Mouse (Mus musculus) WW6 (cell line): ENCODE data around the gene Flt3l.
"Not testable (repeated sequence)": the region's sequence is repeated elsewhere in the genome, so short reads cannot be mapped to it uniquely, and the experiment has no call there.

Experiments used
- DNase-seq: peaks from one replicate; pipeline ENCODE4 v3.0.0-alpha.2; 2013; ENCODE audit warnings: low read depth, low spot score

Gene Flt3l

DNA sequence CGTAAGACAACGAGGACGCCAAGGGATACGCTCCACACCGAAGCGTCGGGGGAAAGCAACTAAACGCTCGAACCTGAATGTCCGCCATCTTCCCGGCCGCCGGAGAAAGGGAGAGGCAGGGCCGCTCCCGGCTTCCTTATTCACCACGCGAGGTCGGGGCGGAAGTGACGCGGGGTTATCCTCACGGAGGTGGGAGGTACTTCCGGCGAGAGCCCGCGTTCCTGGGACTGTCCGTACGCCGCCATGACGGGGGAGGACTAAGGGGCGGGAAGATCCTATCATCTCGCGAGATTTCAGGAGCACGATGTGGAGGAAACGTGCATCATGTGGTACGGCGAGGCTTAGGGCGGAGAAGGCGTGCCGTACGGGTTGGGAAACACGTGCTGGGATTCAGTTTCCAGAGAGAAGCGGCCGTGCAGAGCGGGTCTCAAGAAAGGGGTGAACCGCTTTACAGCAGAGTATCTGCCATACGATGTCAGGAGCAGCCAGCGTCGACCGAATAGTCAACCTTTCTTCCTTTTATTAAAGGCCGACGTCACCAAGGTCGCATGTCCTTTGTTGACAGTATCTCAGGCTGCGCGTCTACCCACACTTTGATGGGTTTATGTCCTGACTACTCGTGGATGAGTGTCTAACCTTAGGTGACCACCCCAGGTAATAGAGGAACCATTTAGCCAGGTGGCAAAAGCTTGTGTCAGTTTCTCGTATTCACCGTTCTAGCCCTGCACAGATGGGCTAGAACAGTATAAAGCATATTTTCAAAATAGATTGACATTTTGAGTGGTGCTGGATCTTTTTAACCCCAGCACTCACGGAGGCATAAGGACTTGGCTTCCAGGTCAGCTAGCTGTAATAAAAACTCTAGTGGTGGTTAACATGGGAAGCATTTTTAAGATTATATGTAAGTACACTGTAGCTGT lies 11.7 kb downstream of the Flt3l start, which contains the start of gene Rps11:
Gene Rps11 (minus strand): TSS at position 216 of the 920 bp plus-strand sequence.
- peak; percentile 95 for DNase-seq

DNA sequence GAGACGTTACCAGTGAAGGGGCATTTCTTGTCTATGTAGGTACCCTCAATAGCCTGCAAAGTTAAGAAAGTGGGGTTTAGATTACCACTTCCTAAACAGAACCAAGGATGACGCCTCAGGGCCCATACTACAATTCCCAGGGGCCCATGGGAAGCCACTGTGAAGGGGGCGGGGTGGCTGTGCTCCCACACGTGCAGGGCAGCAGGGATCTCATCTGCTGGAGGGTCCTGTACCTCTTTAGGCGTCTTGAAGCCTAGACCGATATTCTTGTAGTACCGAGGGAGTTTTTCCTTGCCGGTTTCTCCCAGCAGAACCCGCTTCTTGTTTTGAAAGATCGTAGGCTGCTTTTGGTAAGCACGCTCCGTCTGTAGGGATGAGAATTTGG lies 13.1 kb downstream of the Flt3l start:
- DNase-seq = no peak

DNA sequence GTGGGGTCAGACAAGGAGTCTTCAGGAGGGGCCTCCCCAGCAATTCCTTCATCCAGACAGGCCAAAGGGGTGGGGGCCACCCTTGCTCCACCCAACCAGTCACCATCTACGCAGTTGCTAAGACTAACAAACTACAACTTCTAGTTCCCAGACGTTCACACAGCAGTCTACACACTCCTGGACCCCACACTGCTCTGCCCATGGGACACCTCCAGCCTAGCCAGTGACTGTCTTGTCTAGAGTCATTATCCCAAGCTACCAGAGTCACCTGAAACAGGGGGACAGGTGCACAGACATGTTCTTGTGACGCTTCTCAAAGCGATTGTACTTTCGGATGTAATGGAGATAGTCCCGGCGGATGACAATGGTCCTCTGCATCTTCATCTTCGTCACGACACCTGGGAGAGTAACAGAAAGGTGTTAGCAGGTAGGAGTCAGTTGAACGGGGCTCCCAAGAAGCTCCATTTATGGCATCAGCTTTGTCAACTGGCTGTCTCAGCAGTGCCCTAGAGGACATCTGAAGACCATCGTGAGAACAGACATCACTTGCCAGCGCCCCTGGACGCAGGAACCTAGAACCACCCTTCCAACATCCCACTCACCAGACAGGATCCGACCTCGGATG lies 13.6 kb downstream of the Flt3l start:
- no peak for DNase-seq

DNA sequence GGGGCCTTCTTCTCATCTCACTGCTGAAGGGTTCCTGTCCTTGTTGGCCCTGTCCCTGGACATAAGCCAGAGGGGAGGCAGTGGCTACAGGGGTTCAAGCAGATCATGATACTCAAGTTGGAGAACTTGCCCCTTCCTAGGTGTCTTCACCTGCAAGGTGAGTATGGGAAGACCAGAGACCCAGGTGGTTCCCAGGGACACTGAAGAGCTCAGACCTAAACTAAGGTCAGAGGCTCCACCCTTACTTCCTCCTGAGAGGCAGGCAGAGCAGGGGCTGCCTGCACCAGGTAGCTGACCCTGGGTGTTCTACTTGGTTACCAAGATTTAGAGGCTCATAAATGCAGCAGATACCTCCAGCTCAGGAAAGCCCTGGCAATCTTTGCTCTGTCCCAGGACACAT lies 14.3 kb downstream of the Flt3l start:
- no peak for DNase-seq

DNA sequence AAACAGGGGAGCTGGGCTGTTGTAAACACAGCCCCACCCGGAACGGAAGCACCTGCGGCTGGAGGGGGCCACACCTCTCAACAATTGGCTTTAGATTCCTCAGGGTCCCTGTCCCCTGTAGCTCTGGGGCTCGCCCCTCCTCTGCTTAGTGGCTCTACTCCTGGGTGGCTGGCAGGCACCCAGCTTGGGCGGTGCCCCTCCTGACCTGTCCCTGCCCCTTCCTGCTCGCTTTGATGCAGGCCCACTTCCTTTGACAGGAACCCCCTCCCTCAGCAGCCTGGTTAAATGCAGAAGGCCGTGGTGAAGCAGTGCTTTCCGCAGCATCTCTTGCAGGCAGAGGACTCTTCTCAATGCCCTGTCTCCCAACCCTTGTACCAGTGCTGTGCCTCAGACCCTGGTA lies 14.8 kb downstream of the Flt3l start:
- no peak for DNase-seq

DNA sequence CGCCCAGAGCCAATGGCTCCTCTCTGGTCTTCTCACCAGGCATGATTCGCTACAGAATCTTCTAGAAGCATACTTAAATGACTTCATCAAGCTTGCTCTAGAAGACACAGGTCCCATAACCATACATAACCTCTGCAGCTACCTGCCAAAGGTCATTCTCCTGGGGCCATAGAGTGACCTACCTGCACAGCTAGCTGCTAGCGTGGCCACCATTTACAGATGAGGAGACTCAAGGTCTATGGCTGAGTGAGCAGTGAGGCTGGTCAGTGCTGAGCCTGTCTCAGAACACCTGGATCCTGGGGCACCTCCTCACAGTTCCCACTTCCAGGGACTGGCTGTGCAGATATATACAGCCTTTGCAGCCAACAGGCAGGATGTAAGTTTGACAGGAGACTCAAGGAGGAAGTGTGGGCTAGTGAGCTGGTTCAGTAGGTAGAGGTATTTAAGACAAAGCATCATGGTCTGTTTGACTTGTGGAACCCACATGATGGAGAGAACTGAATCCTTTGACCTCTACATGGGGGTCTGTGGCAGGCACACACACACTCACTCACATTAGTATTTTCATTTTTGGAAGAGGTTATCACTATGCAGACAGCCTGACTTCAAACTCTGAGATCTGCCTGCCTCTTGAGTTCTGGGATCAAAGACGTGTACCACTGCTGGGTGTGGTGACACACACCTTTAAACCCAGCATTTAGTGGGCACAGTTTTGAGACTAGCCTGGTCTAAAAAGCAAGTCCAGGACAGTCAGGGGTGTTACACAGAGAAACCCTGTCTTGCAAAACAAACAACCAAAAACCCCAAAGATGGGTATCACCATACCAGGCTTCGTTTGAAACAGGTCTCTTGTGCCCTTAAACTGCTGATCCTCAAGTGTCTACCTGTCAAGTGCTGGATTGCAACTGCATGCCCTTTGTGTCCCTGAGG lies 16.2 kb downstream of the Flt3l start:
- DNase-seq = no peak

DNA sequence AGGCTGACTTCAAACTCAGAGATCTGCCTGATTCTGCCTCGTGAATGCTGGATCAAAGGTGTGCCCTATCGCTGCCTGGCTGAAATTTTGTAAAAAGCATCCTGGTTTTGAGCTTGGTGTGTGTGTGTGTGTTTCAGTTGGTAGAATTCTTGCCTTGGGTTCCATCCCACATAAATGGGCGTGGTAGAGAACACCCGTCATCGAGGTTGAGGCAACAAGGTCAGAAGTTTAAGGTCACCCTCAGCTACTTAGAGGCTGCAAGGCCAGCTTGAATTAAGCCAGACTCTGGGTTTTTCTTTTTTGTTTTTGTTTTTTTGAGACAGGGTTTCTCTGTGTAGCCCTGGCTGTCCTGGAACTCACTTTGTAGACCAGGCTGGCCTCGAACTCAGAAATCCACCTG lies 17.9 kb downstream of the Flt3l start:
- DNase-seq = no peak

DNA sequence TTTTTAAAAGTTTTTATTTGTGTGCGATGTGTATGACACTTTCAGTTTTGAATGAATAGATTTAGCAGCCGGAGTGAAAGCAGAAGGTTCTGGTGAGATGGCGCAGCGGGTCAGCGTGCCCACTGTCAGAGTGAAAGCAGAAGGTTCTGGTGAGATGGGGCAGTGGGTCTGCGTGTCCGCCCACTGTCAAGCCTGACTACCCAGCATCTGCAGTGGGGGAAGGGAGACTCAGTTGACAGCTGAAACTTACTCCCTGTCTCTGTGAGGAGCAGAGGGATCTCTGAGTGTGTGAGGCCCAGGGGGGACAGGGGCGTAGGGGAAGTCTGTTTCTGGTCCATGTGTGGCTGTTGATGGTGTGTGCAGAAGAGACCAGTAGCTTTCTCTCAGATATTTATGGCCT lies 18.7 kb downstream of the Flt3l start:
- DNase-seq = no peak

DNA sequence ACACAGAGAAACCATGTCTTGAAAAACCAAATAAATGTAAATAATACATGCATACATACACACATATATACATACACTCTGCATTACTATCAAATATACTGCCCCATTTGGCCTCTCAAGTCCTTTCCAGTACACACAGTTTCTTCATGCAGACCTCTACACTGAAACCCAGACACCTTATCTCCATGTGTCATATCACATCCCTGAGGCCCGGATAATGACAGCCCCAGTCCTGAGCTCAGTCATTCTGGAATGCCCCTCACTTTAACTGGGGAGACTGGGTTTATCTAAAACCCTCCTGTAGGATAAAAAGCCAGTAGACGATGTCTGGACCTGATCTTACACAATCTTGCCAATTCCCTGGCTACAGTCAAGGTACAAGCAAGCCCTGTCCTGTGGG lies 22.8 kb downstream of the Flt3l start:
- DNase-seq = no peak

GRCm38 (mm10) chr7:45112529-45112928 lies 23.7 kb downstream of the Flt3l start:
- no peak for DNase-seq

- DNase-seq = no peak
Measured at GRCm38 (mm10) chr7:45111940-45112339, 24.3 kb downstream of the Flt3l start.

- not testable (repeated sequence) for DNase-seq
Measured at GRCm38 (mm10) chr7:45110089-45110488, 26.1 kb downstream of the Flt3l start.

- DNase-seq = no peak
Measured at GRCm38 (mm10) chr7:45107052-45107645, 29.1 kb downstream of the Flt3l start.

GRCm38 (mm10) chr7:45106441-45106840 lies 29.8 kb downstream of the Flt3l start:
- DNase-seq = no peak

GRCm38 (mm10) chr7:45105491-45105890 lies 30.7 kb downstream of the Flt3l start:
- no peak for DNase-seq

GRCm38 (mm10) chr7:45104941-45105340 lies 31.3 kb downstream of the Flt3l start:
- no peak for DNase-seq

- DNase-seq = no peak
Measured at GRCm38 (mm10) chr7:45103652-45104180, 32.5 kb downstream of the Flt3l start, which contains the start of gene Fcgrt. Gene Fcgrt (minus strand): TSS chr7:45103851.

- DNase-seq = no peak
Measured at GRCm38 (mm10) chr7:45102940-45103585, 33.2 kb downstream of the Flt3l start.

DNA sequence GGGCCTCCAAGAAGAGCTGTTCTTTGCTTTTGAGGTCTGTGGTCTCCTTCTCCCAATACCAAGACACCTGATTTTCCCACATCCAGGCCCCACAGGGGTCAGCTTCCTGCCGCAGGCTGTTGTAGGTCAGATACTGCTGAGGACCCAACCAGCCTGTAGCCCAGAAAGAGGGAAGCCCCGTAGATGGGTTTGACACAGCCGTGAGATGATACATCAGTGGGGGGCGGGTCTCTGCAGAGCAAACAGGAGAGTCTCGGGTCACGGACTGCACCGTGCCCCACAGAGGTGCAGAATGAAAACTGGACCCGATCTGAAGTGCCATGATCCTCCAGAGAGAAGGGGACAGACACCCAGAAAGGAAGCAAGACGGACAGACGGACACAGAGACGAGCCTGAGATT lies 33.8 kb downstream of the Flt3l start:
- no peak for DNase-seq

- no peak for DNase-seq
Measured at GRCm38 (mm10) chr7:45100046-45100445, 36.2 kb downstream of the Flt3l start.
